Mouse (Mus musculus) c-Kit-positive CD71-positive TER-119-positive erythroid progenitor cells, embryonic 14.5 days (primary cell): ENCODE data around the gene Ube2l3.
"Not testable (repeated sequence)": the region's sequence is repeated elsewhere in the genome, so short reads cannot be mapped to it uniquely, and the experiment has no call there.

ENCODE experiments used
- DNase-seq: peaks from one replicate; pipeline ENCODE4 v3.0.0-alpha.2; 2013; ENCODE audit warnings: low spot score

Gene Ube2l3

GRCm38 (mm10) chr16:17208389-17209361 lies 6.2 kb upstream of the Ube2l3 start, which contains the start of gene Rimbp3:
TSS of gene Rimbp3 (plus strand) at chr16:17208603.
- DNase-seq = peak; percentile 78

DNA sequence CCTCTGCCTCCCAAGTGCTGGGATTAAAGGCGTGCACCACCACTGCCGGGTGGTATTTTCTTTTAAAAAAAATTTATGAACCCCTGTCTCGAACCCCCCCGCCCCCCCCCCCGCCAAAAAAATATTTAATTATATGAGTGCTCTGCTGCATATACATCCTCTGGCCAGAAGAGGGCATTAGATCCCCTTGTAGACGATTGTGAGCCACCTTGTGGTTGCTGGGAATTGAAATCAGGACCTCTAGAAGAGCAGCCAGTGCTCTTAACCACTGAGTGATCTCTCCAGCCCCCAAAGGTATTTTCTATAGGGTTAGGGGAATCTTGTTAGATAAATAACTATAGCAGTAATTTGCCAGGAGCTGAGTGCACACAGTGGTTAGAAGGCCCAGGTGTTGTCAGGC lies 2.5 kb upstream of the Ube2l3 start:
- peak; percentile 57 for DNase-seq

- DNase-seq = peak; percentile 33
These were observed 472 bp downstream of the Ube2l3 start for GRCm38 (mm10) chr16:17201977-17202376.

- peak; percentile 80 for DNase-seq
These were observed 1.3 kb downstream of the Ube2l3 start for GRCm38 (mm10) chr16:17200953-17201707.

- DNase-seq = peak; percentile 36
These were observed 2.1 kb downstream of the Ube2l3 start for GRCm38 (mm10) chr16:17200121-17200952.

DNA sequence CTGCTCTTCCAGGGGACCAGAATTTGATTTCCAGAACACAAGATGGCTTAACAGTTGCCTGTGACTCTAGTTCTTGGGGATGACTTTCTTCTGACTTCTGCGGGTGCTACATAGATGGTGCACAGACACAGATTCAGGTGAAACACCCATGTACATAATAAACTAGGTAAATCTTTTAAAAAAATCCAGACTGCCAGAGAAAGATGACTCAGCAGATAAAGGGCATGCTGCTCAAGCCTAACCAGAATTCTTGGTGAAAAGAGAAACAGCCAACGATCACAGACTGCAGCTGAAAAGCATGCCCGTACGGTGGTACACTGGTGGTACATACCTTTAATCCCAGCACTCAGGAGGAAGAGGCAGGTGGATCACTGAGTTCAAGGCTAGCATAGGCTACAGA lies 8.6 kb downstream of the Ube2l3 start:
- DNase-seq = no peak

- no peak for DNase-seq
These were observed 17.0 kb downstream of the Ube2l3 start for GRCm38 (mm10) chr16:17185475-17185874.

DNA sequence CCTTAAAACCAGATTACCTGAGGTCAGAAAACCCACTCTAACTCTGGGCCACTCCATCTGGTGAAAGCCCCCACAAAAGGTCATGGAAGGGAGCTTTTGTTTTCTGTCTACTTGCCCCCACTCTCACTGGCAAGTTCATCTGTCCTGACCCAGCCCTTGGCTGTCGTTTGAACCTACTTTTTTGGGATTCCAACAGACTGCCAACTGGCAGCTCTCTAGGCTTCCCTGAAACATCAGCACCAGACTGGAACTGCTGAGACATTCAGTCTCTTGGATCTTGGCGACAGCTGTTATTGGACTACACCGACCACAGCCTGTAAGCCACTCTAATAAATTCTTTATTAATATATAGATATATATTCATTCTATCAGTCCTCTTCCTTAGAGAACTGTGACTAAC lies 19.4 kb downstream of the Ube2l3 start:
- no peak for DNase-seq

DNA sequence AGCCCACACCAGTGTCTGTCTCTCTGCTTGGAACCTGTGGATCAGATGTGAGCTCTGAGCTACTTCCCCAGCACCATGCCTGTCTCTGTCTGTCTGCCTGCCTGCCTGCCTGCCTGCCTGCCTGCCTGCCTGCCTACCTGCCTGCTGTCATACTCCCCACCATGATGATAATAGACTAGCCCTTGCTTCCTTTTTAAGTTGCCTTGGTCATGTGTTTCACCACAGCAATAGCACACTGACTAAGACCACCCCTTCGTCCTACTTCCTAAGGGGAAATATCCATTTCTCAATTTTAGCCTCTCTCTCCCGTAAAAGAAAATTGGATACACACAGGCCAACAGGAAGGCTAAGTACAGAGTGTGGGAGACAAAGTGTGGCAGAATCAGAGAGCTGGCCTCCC lies 20.3 kb downstream of the Ube2l3 start:
- DNase-seq = no peak

DNA sequence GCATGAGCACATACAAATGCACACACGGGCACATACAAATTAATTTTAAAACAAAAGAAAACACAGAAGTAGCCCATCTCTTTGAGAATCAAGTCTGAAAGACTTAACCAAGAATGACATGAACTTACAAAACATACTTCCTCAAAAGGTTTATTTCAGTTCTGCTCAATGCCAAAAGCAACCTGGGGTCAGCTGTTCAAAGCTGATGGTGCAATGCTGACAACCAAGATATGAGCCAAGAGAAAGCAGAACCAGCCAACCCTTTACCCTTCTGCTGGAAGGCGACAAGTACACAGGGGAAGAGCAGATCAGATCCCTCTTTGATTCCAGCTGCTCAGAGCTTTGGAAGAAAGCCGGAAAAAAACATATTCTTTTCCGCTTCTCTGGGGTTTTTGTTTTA lies 21.1 kb downstream of the Ube2l3 start:
- no peak for DNase-seq

DNA sequence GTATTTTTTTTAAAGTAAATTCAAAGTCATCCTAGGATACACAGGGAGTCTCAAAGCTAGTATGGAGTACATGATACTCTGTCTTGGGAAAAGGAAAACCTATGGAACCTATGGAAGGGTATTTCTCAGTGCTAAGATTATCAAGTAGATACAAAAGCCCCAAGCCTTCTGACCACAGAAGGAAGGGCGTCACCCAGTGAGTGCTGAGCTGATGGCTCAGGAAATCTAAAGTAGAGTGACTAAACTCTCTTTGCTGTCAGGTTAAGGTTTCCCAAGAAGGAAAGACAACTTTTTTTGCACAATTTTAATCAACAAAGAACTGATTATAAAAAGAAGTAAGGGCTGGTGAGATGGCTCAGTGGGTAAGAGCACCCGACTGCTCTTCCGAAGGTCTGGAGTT lies 22.7 kb downstream of the Ube2l3 start:
- no peak for DNase-seq

GRCm38 (mm10) chr16:17177623-17178170 lies 24.8 kb downstream of the Ube2l3 start:
- no peak for DNase-seq

DNA sequence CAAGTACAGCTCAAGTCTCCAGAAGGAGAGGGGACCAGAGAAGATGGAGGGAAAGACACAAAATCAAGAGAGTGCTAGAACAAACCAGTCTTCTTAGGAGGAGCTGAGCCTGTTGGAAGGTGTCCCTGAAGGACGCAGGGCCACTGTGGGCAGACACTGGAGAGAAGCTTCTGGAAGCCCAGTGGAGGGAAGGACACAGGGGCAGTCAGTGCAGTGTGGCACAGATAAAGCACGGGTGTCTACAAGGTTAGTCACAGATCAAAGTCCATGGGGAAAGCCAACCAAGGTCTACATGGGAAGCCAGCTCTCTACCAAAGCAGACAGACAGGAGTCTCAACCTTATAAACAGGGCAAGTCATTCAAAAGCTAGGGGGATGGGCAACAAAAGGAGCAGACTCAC lies 26.7 kb downstream of the Ube2l3 start:
- no peak for DNase-seq

DNA sequence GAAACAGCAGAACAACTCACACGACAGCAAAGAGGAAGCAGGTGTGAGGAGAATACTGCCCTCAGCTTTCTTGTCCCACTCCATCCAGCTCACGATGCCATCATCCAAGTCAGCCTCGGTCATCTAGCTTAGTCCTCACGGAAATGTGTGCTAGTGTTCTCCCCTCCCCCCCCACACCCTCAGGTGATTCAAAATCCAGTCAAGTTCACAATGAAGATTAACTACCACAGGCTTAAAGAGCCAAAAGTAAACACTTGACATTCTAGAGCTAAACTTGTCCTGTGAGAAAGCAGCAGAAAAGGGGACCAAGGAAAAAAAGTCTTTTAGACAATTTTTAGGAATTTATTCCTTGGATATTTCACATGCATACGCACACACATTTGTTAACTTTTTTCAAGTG lies 34.4 kb downstream of the Ube2l3 start:
- DNase-seq = no peak

- DNase-seq = no peak
These were observed 35.3 kb downstream of the Ube2l3 start for GRCm38 (mm10) chr16:17167179-17167578.

DNA sequence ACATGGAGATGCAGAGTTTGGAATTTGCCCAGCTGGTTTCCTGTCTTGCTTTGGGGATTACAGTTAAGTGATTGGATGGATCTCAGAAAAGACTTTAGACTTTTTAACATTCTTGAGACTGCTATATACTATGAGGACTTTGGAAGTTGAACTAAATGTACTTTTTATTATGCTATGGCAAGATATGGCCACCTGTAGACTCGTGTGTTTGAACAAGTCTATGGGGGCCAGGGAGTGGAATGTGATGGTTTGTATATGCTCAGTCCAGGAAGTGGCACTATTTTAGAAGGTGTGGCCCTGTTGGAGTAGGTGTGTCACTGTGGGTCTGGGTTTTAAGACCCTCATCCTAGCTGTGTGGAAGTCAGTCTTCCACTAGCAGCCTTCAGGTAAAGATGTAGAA lies 37.0 kb downstream of the Ube2l3 start:
- DNase-seq = not testable (repeated sequence)

DNA sequence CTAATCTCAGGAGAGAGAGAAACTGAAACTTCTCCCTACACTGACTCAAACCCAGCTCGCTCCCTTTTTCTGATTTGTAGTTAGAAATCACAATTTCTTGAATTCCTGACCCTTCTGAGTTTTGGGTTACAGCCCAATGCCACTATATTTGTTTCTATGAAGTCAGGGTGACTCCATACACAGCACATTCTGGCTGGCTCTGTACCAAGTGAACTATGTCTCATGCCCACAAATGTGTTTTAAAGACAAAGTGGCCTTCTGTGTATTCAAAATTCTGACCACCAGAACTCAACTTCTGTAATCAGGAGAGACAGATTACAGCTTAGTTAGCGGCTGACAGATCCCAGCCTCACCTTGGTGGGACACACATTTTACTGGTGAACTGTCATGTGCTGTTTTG lies 48.1 kb downstream of the Ube2l3 start:
- no peak for DNase-seq

GRCm38 (mm10) chr16:17151874-17152273 lies 50.6 kb downstream of the Ube2l3 start:
- DNase-seq = no peak

- DNase-seq = no peak
These were observed 51.8 kb downstream of the Ube2l3 start for GRCm38 (mm10) chr16:17150520-17151258.

- peak; percentile 28 for DNase-seq
These were observed 54.4 kb downstream of the Ube2l3 start for GRCm38 (mm10) chr16:17148084-17148483.

- peak; percentile 23 for DNase-seq
These were observed 55.0 kb downstream of the Ube2l3 start for GRCm38 (mm10) chr16:17147391-17147929.
